Mouse (Mus musculus) lung, postnatal 14 days (tissue): ENCODE results near the gene Defb45.

ENCODE experiments used
- DNase-seq: peaks from one replicate; pipeline ENCODE4 v3.0.0; 2021

Defb45 gene

GRCm38 (mm10) chr2:152604057-152604456, 4.9 kb upstream of the Defb45 start, which contains the start of gene Defb36:
TSS of gene Defb36 (plus strand) at chr2:152604327.
- DNase-seq, result peak; percentile 33

GRCm38 (mm10) chr2:152601275-152601960, 2.2 kb upstream of the Defb45 start:
- DNase-seq, result no peak

GRCm38 (mm10) chr2:152600076-152600475, 877 bp upstream of the Defb45 start:
- DNase-seq, result no peak

GRCm38 (mm10) chr2:152589021-152589420, 10.2 kb downstream of the Defb45 start:
- DNase-seq, result no peak

- no peak for DNase-seq
Measured at GRCm38 (mm10) chr2:152588450-152588849, 10.7 kb downstream of the Defb45 start.

- peak; percentile 6 for DNase-seq
Measured at GRCm38 (mm10) chr2:152586926-152587560, 12.2 kb downstream of the Defb45 start.

GRCm38 (mm10) chr2:152580612-152581011, 18.6 kb downstream of the Defb45 start:
- no peak for DNase-seq

- no peak for DNase-seq
Measured at GRCm38 (mm10) chr2:152580107-152580506, 19.1 kb downstream of the Defb45 start, which contains the start of gene Defb19. TSS of gene Defb19 (minus strand) at chr2:152580312.

GRCm38 (mm10) chr2:152573484-152573883, 25.7 kb downstream of the Defb45 start:
- DNase-seq, result no peak

- DNase-seq, result no peak
Measured at GRCm38 (mm10) chr2:152572114-152572794, 26.9 kb downstream of the Defb45 start, which contains the start of gene Defb21. TSS of gene Defb21 (plus strand) at chr2:152572744.

- DNase-seq, result no peak
Measured at GRCm38 (mm10) chr2:152570313-152570712, 28.9 kb downstream of the Defb45 start.

- no peak for DNase-seq
Measured at GRCm38 (mm10) chr2:152569881-152570280, 29.3 kb downstream of the Defb45 start.

GRCm38 (mm10) chr2:152569038-152569437, 30.2 kb downstream of the Defb45 start, which contains the start of gene Gm17416:
TSS of gene Gm17416 (plus strand) at chr2:152569338.
- no peak for DNase-seq

- DNase-seq, result no peak
Measured at GRCm38 (mm10) chr2:152556655-152557054, 42.5 kb downstream of the Defb45 start.

GRCm38 (mm10) chr2:152553774-152554423, 45.3 kb downstream of the Defb45 start:
- peak; percentile 52 for DNase-seq

GRCm38 (mm10) chr2:152548124-152548523, 51.1 kb downstream of the Defb45 start:
- DNase-seq, result no peak

- peak; percentile 35 for DNase-seq
Measured at GRCm38 (mm10) chr2:152544691-152545090, 54.5 kb downstream of the Defb45 start.

GRCm38 (mm10) chr2:152543478-152543877, 55.7 kb downstream of the Defb45 start:
- no peak for DNase-seq
